Mouse (Mus musculus): ENCODE results near the gene Aurkb.
"Not testable (repeated sequence)": the region's sequence is repeated elsewhere in the genome, so short reads cannot be mapped to it uniquely, and the experiment has no call there.

Gene Aurkb

GRCm38 (mm10) chr11:69045531-69046394 lies at the start of gene Aurkb:
Aurkb (plus strand) TSS chr11:69045647.
- peak; percentile 90 for DNase-seq (ENCODE audit: low spot score)

- no peak for DNase-seq (ENCODE audit: low spot score)
These were observed 48.4 kb upstream of the Aurkb start for GRCm38 (mm10) chr11:68997080-68997479.

GRCm38 (mm10) chr11:69002782-69003181 lies 42.7 kb upstream of the Aurkb start:
- not testable (repeated sequence) for DNase-seq (ENCODE audit: low spot score)

- no peak for DNase-seq (ENCODE audit: low spot score)
These were observed 41.9 kb upstream of the Aurkb start for GRCm38 (mm10) chr11:69003592-69003991.

GRCm38 (mm10) chr11:69005193-69005592 lies 40.3 kb upstream of the Aurkb start:
- DNase-seq (ENCODE audit: low spot score) = no peak

- DNase-seq (ENCODE audit: low spot score) = not testable (repeated sequence)
These were observed 38.9 kb upstream of the Aurkb start for GRCm38 (mm10) chr11:69006575-69006974.

- peak; percentile 94 for DNase-seq (ENCODE audit: low spot score)
These were observed 37.0 kb upstream of the Aurkb start, which contains the start of gene Pfas for GRCm38 (mm10) chr11:69008182-69009121. Pfas (minus strand) TSS chr11:69008460.

GRCm38 (mm10) chr11:69009508-69009907 lies 35.9 kb upstream of the Aurkb start:
- no peak for DNase-seq (ENCODE audit: low spot score)

GRCm38 (mm10) chr11:69010400-69011323 lies 34.8 kb upstream of the Aurkb start:
- DNase-seq (ENCODE audit: low spot score) = no peak

GRCm38 (mm10) chr11:69011445-69011844 lies 34.0 kb upstream of the Aurkb start:
- not testable (repeated sequence) for DNase-seq (ENCODE audit: low spot score)

GRCm38 (mm10) chr11:69012071-69012601 lies 33.3 kb upstream of the Aurkb start:
- peak; percentile 90 for DNase-seq (ENCODE audit: low spot score)

- DNase-seq (ENCODE audit: low spot score) = peak; percentile 92
These were observed 29.6 kb upstream of the Aurkb start, which contains the start of gene Ctc1 for GRCm38 (mm10) chr11:69015644-69016441. Ctc1 (plus strand) TSS chr11:69015911.

GRCm38 (mm10) chr11:69016755-69017154 lies 28.7 kb upstream of the Aurkb start:
- no peak for DNase-seq (ENCODE audit: low spot score)

- no peak for DNase-seq (ENCODE audit: low spot score)
These were observed 24.8 kb upstream of the Aurkb start for GRCm38 (mm10) chr11:69020691-69021090.

GRCm38 (mm10) chr11:69026562-69026961 lies 18.9 kb upstream of the Aurkb start:
- no peak for DNase-seq (ENCODE audit: low spot score)

- no peak for DNase-seq (ENCODE audit: low spot score)
These were observed 16.6 kb upstream of the Aurkb start for GRCm38 (mm10) chr11:69028805-69029204.

GRCm38 (mm10) chr11:69033552-69033951 lies 11.9 kb upstream of the Aurkb start:
- DNase-seq (ENCODE audit: low spot score) = no peak

GRCm38 (mm10) chr11:69034585-69034984 lies 10.9 kb upstream of the Aurkb start:
- DNase-seq (ENCODE audit: low spot score) = no peak

- DNase-seq (ENCODE audit: low spot score) = no peak
These were observed 10.0 kb upstream of the Aurkb start for GRCm38 (mm10) chr11:69035411-69035810.

- peak; percentile 84 for DNase-seq (ENCODE audit: low spot score)
These were observed 9.6 kb upstream of the Aurkb start for GRCm38 (mm10) chr11:69035849-69036248.
